Mouse (Mus musculus) olfactory bulb, adult 2 months (tissue): ENCODE results near the gene Fign. TPM values are rescaled to one million over a fixed set of nuclear protein-coding genes. Genes with fewer than 3 reads are reported as not detected.

Experiments used
- H3K27ac ChIP-seq: fragments of 200-500 bp; 2 replicates; pipeline ENCODE4 v1.5.1; 2012; ENCODE audit warnings: low read depth, low read length; ENCODE audit not compliant: insufficient read depth
- H3K4me1 ChIP-seq: fragments of 200-500 bp; 2 replicates; pipeline ENCODE4 v1.6.1; 2012; ENCODE audit warnings: low read length; ENCODE audit not compliant: control insufficient read depth, insufficient read depth
- H3K4me3 ChIP-seq: fragments of 200-500 bp; 2 replicates; pipeline ENCODE4 v1.5.1; 2012; ENCODE audit warnings: mild to moderate bottlenecking, low read depth, low read length, moderate library complexity; ENCODE audit not compliant: insufficient read depth
- CTCF ChIP-seq: fragments of 200-500 bp; IDR thresholded peaks from 2 replicates; pipeline ENCODE4 v1.5.1; 2012; ENCODE audit warnings: low read depth, mild to moderate bottlenecking, low read length, moderate library complexity; ENCODE audit not compliant: insufficient read depth
- POLR2A ChIP-seq: fragments of 200-500 bp; IDR thresholded peaks from 2 replicates; pipeline ENCODE4 v1.6.1; 2012; ENCODE audit warnings: mild to moderate bottlenecking, low read depth, low read length, moderate library complexity; ENCODE audit not compliant: insufficient read depth
- WGBS: fragments of 180-500 bp; shearing (Covaris S2); methylation state at CpG from one replicate; pipeline ENCODE4 v1.1.7; 2018; 5-methylcytosine and 5-hydroxymethylcytosine counted together
- polyA plus RNA-seq: library from polyadenylated mRNA; stranded (reverse); fragments of >200 nt; gene quantifications from 2 replicates; pipeline ENCODE4 v1.2.4, GENCODE M21; 2012; ENCODE audit warnings: low replicate concordance; ENCODE audit not compliant: missing spikeins, insufficient read depth, insufficient read length

The Fign gene
- polyA plus RNA-seq, 1 experiment, result not detected

GRCm38 (mm10) chr2:64025961-64026360 lies 71.9 kb downstream of the Fign start:
- no peak overlapping the region for H3K27ac ChIP-seq
- WGBS, result 76% methylated on average over 4 of the region's 4 CpGs
- TF ChIP-seq POLR2A (no peak), CTCF (no peak)
- no peaks in the 10 kb centered on the region for H3K4me1 ChIP-seq
- no peak overlapping the region for H3K4me3 ChIP-seq

GRCm38 (mm10) chr2:63994304-63995023 lies 103.4 kb downstream of the Fign start:
- H3K27ac ChIP-seq, result no peak overlapping the region
- no peaks in the 10 kb centered on the region for H3K4me1 ChIP-seq
- TF ChIP-seq POLR2A (no peak), CTCF (no peak)
- WGBS, result 41% methylated on average over 7 of the region's 7 CpGs
- no peak overlapping the region for H3K4me3 ChIP-seq

DNA sequence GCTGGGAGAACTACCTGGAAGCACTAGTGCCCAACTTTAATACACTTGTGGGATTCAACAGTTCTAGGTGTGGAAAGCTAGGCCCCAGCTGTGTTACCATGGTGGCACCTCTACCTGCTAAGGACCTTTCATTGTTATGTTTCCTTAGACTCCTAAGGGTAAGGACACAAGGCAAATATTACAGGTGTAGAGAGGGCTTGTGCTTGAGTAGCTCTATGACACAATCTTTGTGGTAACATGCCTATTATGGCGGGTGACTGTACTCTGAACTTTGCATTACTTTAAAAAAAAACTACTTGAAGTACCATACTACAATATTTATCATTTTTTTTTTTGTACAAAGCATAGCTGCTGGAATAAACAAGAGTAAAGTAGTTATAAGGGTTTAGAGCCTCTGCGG lies 112.4 kb downstream of the Fign start:
- Histone ChIP-seq H3K4me3 (no peak overlapping the region), H3K4me1 (peaks cover 2% of the 10 kb centered on the region), H3K27ac (no peak overlapping the region)
- 99% methylated on average over 2 of the region's 2 CpGs for WGBS
- TF ChIP-seq POLR2A (no peak), CTCF (no peak)

- H3K27ac ChIP-seq, result no peak overlapping the region
- no peak overlapping the region for H3K4me3 ChIP-seq
- WGBS, result 23% methylated on average over 4 of the region's 4 CpGs
- TF ChIP-seq POLR2A (no peak), CTCF (no peak)
- peaks cover 2% of the 10 kb centered on the region for H3K4me1 ChIP-seq
Measured at GRCm38 (mm10) chr2:63982351-63982751, 115.5 kb downstream of the Fign start.

- Histone ChIP-seq H3K4me1 (peaks cover 2% of the 10 kb centered on the region), H3K27ac (no peak overlapping the region), H3K4me3 (no peak overlapping the region)
- TF ChIP-seq CTCF (no peak), POLR2A (no peak)
- 51% methylated on average over 7 of the region's 7 CpGs for WGBS
Measured at GRCm38 (mm10) chr2:63981449-63981848, 116.4 kb downstream of the Fign start.

DNA sequence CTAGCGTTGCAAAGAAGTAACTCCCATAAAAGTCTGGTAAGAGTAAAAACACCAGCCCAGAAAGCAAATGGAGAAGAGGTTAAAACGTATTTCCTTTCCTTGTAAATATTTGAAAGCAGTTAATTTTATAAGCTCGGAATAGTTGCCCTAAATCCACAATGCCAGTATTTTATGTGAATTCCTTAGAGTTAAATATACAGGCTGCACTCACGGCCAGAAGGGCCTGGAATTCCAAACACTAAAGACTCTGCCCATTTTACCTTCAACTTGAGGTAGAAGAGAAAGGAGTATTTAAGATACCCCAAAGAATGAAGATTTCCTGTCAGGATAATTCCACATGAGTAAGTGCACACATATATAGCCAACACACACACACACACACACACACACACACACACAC lies 128.2 kb downstream of the Fign start:
- 88% methylated on average over 4 of the region's 4 CpGs for WGBS
- H3K4me3 ChIP-seq, result no peak overlapping the region
- H3K27ac ChIP-seq, result no peak overlapping the region
- TF ChIP-seq CTCF, result no peak
- no peak for TF ChIP-seq POLR2A
- H3K4me1 ChIP-seq, result no peaks in the 10 kb centered on the region

DNA sequence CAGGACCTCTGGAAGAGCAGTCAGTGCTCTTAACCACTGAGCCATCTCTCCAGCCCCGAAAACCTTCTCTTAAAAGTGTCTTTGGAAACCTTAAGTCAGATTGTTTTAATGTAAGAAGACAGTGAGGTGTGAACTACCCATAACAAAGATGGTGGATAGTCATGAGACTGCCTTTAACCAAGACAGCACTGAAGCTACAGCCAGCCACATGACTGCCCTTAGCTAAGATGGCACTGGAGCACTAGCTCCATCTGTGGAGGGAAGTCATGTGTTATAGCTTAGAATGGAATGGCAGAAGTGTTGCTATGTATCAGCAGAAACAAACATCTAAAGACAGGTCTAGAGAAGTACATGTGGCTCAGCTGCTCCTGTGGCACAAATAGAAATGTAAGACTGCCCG lies 166.8 kb downstream of the Fign start:
- H3K27ac ChIP-seq, result no peak overlapping the region
- TF ChIP-seq CTCF, result no peak
- H3K4me1 ChIP-seq, result no peaks in the 10 kb centered on the region
- WGBS, result 96% methylated on average over 2 of the region's 2 CpGs
- H3K4me3 ChIP-seq, result no peak overlapping the region

- no peaks in the 10 kb centered on the region for H3K4me1 ChIP-seq
- 18% methylated on average over 4 of the region's 4 CpGs for WGBS
- H3K4me3 ChIP-seq, result no peak overlapping the region
- no peak overlapping the region for H3K27ac ChIP-seq
- TF ChIP-seq CTCF, result no peak
- TF ChIP-seq POLR2A, result no peak
Measured at GRCm38 (mm10) chr2:63926481-63927097, 171.2 kb downstream of the Fign start.

DNA sequence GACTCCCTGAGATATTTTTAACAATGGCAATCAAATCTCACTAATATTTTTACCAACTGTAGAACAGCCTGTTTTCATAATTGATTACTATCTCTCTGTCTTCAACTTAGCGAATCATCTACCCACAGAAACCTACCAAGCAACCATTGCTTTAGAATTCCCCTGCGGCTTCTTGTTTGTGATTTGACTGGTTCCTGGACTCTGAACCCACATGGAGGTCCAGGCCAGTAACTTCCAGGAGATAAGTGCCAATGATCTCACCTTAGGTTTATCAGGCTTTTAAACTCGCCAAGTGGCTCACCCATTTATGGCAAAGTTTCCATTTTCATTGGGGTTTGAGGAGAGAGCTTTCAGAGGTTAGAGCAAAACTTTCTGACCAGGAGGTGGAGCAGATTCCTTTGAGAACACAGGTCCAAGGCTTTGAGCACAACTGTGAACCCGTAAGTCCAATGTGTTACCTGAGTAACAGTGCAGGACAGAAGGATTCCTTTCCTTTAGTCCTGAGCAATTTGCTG lies 172.1 kb downstream of the Fign start:
- no peak overlapping the region for H3K27ac ChIP-seq
- WGBS, result 91% methylated on average over 4 of the region's 4 CpGs
- TF ChIP-seq CTCF (no peak), POLR2A (no peak)
- H3K4me3 ChIP-seq, result no peak overlapping the region
- no peaks in the 10 kb centered on the region for H3K4me1 ChIP-seq
